Mouse (Mus musculus): ENCODE measurements at regions not wholly inside any gene's neighbourhood (a gene's known extent, or its start where the extent isn't known, plus 50 kb on each side); places are given as distances from the start of the nearest gene placed in this dataset.

DNA sequence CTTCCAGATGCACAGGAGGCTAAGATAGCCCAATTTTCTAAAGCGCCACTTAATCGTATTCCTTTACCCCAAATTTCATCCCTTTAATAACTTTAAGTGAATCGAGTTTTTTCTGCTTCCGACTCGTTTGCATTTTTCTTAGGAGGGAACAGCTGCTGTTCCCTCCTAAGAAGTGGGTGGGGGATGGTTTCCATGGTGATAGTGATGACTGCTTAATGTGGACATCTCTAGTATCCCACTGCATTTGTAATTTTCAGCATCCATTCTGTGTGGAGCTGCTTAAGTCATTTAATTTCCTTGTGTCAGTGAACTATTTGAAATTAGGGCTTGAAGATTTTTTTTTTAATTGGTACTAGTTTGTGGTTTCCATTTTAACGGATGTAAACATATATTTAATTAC, 567.8 kb upstream of the Adgra3 start:
- TF ChIP-seq CTCF (IDR thresholded peaks at IDR 0.05; ENCODE audit: borderline replicate concordance, insufficient read depth, low read depth, low read length): no peak
- no peak for TF ChIP-seq POLR2A (IDR thresholded peaks at IDR 0.05; ENCODE audit: borderline replicate concordance, insufficient read depth, low read length)

Data from cerebellum, adult 2 months (tissue).